24 mouse cellular contexts compared by ENCODE assay signal in genomic region chr14:46015682-46016400, GRCm38 (mm10).
DNase-seq lines count a peak whose midpoint lies in the region; ATAC-seq lines count a peak whose summit lies in the region.
"Had no signal": no experiment of that assay in that cellular context is flagged by ENCODE, and none has a peak within 500 bp of the region (broad histone marks: within the 10 kb centered on the region; RNA-seq: fewer than 3 reads in every experiment).

No protein-coding gene starts in this region.

- H3K27ac ChIP-seq in lung, embryonic 15.5 days = peak overlapping the region; percentile 70
- H3K27ac ChIP-seq in intestine, embryonic 16.5 days (ENCODE audit: low read length) = peak overlapping the region; percentile 91
- H3K27ac ChIP-seq: hindbrain, embryonic 14.5 days; left cerebral cortex, adult 2 months; limb, embryonic 15.5 days; midbrain, embryonic 13.5 days had no signal

- H3K4me3 ChIP-seq in lung, embryonic 15.5 days = no peak overlapping the region
- H3K4me3 ChIP-seq in intestine, embryonic 16.5 days (ENCODE audit: low read length) = no peak overlapping the region
- H3K4me3 ChIP-seq: embryonic facial prominence, embryonic 15.5 days; heart, embryonic 10.5 days; left cerebral cortex, adult 2 months; limb, embryonic 15.5 days; midbrain, embryonic 13.5 days had no signal

- WGBS in lung, embryonic 15.5 days = 70% methylated on average over 6 of the region's 6 CpGs
- WGBS in intestine, embryonic 16.5 days = 67% methylated on average over 6 of the region's 6 CpGs

- no peaks in the 10 kb centered on the region for H3K9me3 ChIP-seq in lung, embryonic 15.5 days
- H3K9me3 ChIP-seq in intestine, embryonic 16.5 days (ENCODE audit: control insufficient read depth, low read length) = no peaks in the 10 kb centered on the region
- H3K9me3 ChIP-seq: embryonic facial prominence, embryonic 15.5 days; G1E; heart, embryonic 10.5 days; limb, embryonic 15.5 days; midbrain, embryonic 13.5 days had no signal

- H3K36me3 ChIP-seq in lung, embryonic 15.5 days = no peaks in the 10 kb centered on the region
- H3K36me3 ChIP-seq in intestine, embryonic 16.5 days (ENCODE audit: control insufficient read depth, insufficient read depth, low read length) = no peaks in the 10 kb centered on the region
- H3K36me3 ChIP-seq: embryonic facial prominence, embryonic 15.5 days; G1E; heart, embryonic 10.5 days; limb, embryonic 15.5 days; midbrain, embryonic 13.5 days had no signal

- peaks cover 38% of the 10 kb centered on the region for H3K4me1 ChIP-seq in lung, embryonic 15.5 days
- peaks cover 32% of the 10 kb centered on the region for H3K4me1 ChIP-seq in intestine, embryonic 16.5 days (ENCODE audit: control insufficient read depth, insufficient read depth, low read length)

- DNase-seq in kidney, adult 9 months = peak; percentile 79
- DNase-seq in kidney, postnatal 14 days = no peak
- no peak for DNase-seq in lung, postnatal 4 days
- peak; percentile 32 for DNase-seq in yolk sac, embryonic 10.5 days (ENCODE audit: low spot score)
- no peak for DNase-seq in left cerebral cortex, postnatal 36 days (ENCODE audit: low spot score in 2 of 2)
- DNase-seq: adrenal gland, adult 2 months; cerebellum, adult 11 months; cerebellum, adult 9-11 months; heart, postnatal 4 days; left cerebral cortex, postnatal 4 days; lung, postnatal 14 days; right cerebral cortex, postnatal 25 days; thymus, adult 2 months had no signal

- no peak overlapping the region for H3K4me2 ChIP-seq in lung, embryonic 15.5 days
- no peak overlapping the region for H3K4me2 ChIP-seq in intestine, embryonic 16.5 days (ENCODE audit: low read depth, low read length)
- H3K4me2 ChIP-seq: embryonic facial prominence, embryonic 15.5 days; hindbrain, embryonic 14.5 days; limb, embryonic 15.5 days; midbrain, embryonic 13.5 days had no signal

- no peak for ATAC-seq in lung, embryonic 15.5 days (ENCODE audit: borderline replicate concordance, extremely low read depth, low FRiP score, low TSS enrichment)
- peak; percentile 76 for ATAC-seq in intestine, embryonic 16.5 days
- ATAC-seq: inflammation-experienced regulatory T-cells, adult 6 months; midbrain, embryonic 13.5 days had no signal

- intact Hi-C loops in left cerebral cortex, postnatal 36 days (cut with DNase I) = no loop called here

- no peak overlapping the region for H3K9ac ChIP-seq in lung, embryonic 15.5 days
- H3K9ac ChIP-seq in intestine, embryonic 16.5 days (ENCODE audit: low read depth, low read length) = no peak overlapping the region
- H3K9ac ChIP-seq: embryonic facial prominence, embryonic 15.5 days; hindbrain, embryonic 14.5 days; limb, embryonic 15.5 days; midbrain, embryonic 13.5 days had no signal

- H3K27me3 ChIP-seq in lung, embryonic 15.5 days = no peaks in the 10 kb centered on the region
- H3K27me3 ChIP-seq in intestine, embryonic 16.5 days (replicated peaks; ENCODE audit: control insufficient read depth, insufficient read depth, low read length) = no peaks in the 10 kb centered on the region
- H3K27me3 ChIP-seq: CH12.LX; embryonic facial prominence, embryonic 15.5 days; limb, embryonic 15.5 days; midbrain, embryonic 13.5 days had no signal

Comparison
In these comparisons a context has a peak if more than half of its experiments do, and no peak if none do; other contexts are left out.
1. DNase-seq: peak in kidney, adult 9 months (single experiment) and yolk sac, embryonic 10.5 days (single experiment); none in kidney, postnatal 14 days (single experiment), lung, postnatal 4 days (0 of 2) and left cerebral cortex, postnatal 36 days (0 of 2).